Mouse (Mus musculus) kidney, embryonic 14.5 days (tissue): ENCODE measurements around the gene Trmt13. TPM values are rescaled to one million over a fixed set of nuclear protein-coding genes. Genes with fewer than 3 reads are reported as not detected.

ENCODE experiments used
- ATAC-seq: fragments of 200-750 bp; cut with Nextera tagmentation; 2 replicates; pipeline ENCODE4 v1.8.0; 2017; ENCODE audit warnings: moderate number of reproducible peaks, mild to moderate bottlenecking, moderate TSS enrichment, moderate library complexity; ENCODE audit not compliant: low FRiP score, low TSS enrichment
- H3K27ac ChIP-seq: fragments of 300-500 bp; sonication (generic); 2 replicates; pipeline ENCODE4 v1.5.1; 2014; ENCODE audit warnings: low read depth, mild to moderate bottlenecking, low read length, moderate library complexity, mixed read lengths
- H3K27me3 ChIP-seq: fragments of 300-500 bp; sonication (generic); 2 replicates; pipeline ENCODE4 v1.6.1; 2014; ENCODE audit warnings: mild to moderate bottlenecking, low read length; ENCODE audit not compliant: control insufficient read depth, insufficient read depth
- H3K36me3 ChIP-seq: fragments of 300-500 bp; sonication (generic); 2 replicates; pipeline ENCODE4 v1.6.1; 2014; ENCODE audit warnings: low read length, mixed read lengths; ENCODE audit not compliant: control insufficient read depth, insufficient read depth
- H3K4me1 ChIP-seq: fragments of 300-500 bp; sonication (generic); 2 replicates; pipeline ENCODE4 v1.6.1; 2014; ENCODE audit warnings: low read length, mixed read lengths; ENCODE audit not compliant: control insufficient read depth, insufficient read depth
- H3K4me2 ChIP-seq: fragments of 300-500 bp; sonication (generic); replicated peaks from 2 replicates; pipeline ENCODE4 v1.6.1; 2014; ENCODE audit warnings: low read depth, mild to moderate bottlenecking, low read length
- H3K4me3 ChIP-seq: fragments of 300-500 bp; sonication (generic); 2 replicates; pipeline ENCODE4 v1.5.1; 2014; ENCODE audit warnings: mild to moderate bottlenecking, low read length
- H3K9ac ChIP-seq: fragments of 300-500 bp; sonication (generic); 2 replicates; pipeline ENCODE4 v1.6.1; 2014; ENCODE audit warnings: low read depth, mild to moderate bottlenecking, low read length, moderate library complexity
- H3K9me3 ChIP-seq: fragments of 300-500 bp; sonication (generic); 2 replicates; pipeline ENCODE4 v1.6.1; 2016; ENCODE audit warnings: low read length; ENCODE audit not compliant: control insufficient read depth
- WGBS: fragments of 180-500 bp; shearing (Covaris S2); extraction: QIAGEN DNeasy Blood & Tissue Kit; methylation state at CpG from one replicate; pipeline ENCODE4 v1.1.7; 2014; 5-methylcytosine and 5-hydroxymethylcytosine counted together
- polyA plus RNA-seq: library from polyadenylated mRNA; unstranded; fragments of >200 nt; fragmentation: Nextera tagmentation; extraction: Ambion mirVana; gene quantifications from 2 replicates; pipeline ENCODE4 v1.2.1, GENCODE M21; 2014

Gene Trmt13
- polyA plus RNA-seq, 1 experiment from 2014 or later, result 28.7 TPM

GRCm38 (mm10) chr3:116653278-116653945 is 39.0 kb upstream of the Trmt13 start:
- ATAC-seq, result no peak
- Histone ChIP-seq H3K27ac (no peak overlapping the region), H3K4me2 (no peak overlapping the region), H3K4me1 (no peaks in the 10 kb centered on the region; the same call in 1 of the 2 replicates), H3K27me3 (no peaks in the 10 kb centered on the region), H3K36me3 (peaks cover 9% of the 10 kb centered on the region; the same call in 1 of the 2 replicates), H3K4me3 (no peak overlapping the region), H3K9me3 (no peaks in the 10 kb centered on the region), H3K9ac (no peak overlapping the region)
- 83% methylated on average over 5 of the region's 5 CpGs for WGBS

- Histone ChIP-seq H3K4me2 (no peak overlapping the region), H3K27ac (no peak overlapping the region), H3K4me3 (no peak overlapping the region), H3K4me1 (no peaks in the 10 kb centered on the region), H3K27me3 (no peaks in the 10 kb centered on the region), H3K9me3 (no peaks in the 10 kb centered on the region), H3K9ac (no peak overlapping the region), H3K36me3 (peaks cover 17% of the 10 kb centered on the region; the same call in 1 of the 2 replicates)
- ATAC-seq, result no peak
- WGBS, result 79% methylated on average over 3 of the region's 3 CpGs
These were observed 37.7 kb upstream of the Trmt13 start for GRCm38 (mm10) chr3:116652033-116652446.

GRCm38 (mm10) chr3:116650698-116651097 is 36.3 kb upstream of the Trmt13 start:
- H3K4me3 ChIP-seq, result no peak overlapping the region
- no peak overlapping the region for H3K27ac ChIP-seq
- peaks cover 30% of the 10 kb centered on the region; the same call in 1 of the 2 replicates for H3K36me3 ChIP-seq
- no peaks in the 10 kb centered on the region for H3K27me3 ChIP-seq
- no peak overlapping the region for H3K4me2 ChIP-seq
- no peaks in the 10 kb centered on the region for H3K9me3 ChIP-seq
- H3K4me1 ChIP-seq, result no peaks in the 10 kb centered on the region
- 94% methylated on average over 9 of the region's 9 CpGs for WGBS
- H3K9ac ChIP-seq, result no peak overlapping the region
- no peak for ATAC-seq

DNA sequence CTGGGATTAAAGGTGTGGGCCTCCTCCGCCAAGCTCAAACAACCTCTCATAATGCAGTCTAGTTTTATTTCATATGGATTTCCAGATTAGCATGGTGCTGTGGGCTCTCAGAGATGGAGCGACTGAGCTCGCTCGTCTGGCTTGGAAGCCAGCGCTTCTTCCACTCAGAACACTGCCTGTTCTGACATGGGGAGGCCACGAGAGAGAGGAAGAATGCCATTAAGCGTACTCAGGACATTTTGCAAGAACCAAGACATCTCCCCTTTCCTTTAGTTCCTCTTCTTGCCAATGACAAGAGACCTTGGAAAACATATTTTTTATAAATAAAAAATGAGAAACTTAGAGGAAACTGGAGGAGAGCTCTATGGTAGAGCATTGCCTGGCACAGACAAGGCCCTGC is 34.4 kb upstream of the Trmt13 start:
- Histone ChIP-seq H3K36me3 (peaks cover 48% of the 10 kb centered on the region), H3K4me3 (no peak overlapping the region), H3K9ac (no peak overlapping the region), H3K27me3 (no peaks in the 10 kb centered on the region), H3K4me2 (no peak overlapping the region), H3K4me1 (no peaks in the 10 kb centered on the region), H3K9me3 (no peaks in the 10 kb centered on the region), H3K27ac (no peak overlapping the region)
- WGBS, result 92% methylated on average over 7 of the region's 7 CpGs
- ATAC-seq, result no peak

DNA sequence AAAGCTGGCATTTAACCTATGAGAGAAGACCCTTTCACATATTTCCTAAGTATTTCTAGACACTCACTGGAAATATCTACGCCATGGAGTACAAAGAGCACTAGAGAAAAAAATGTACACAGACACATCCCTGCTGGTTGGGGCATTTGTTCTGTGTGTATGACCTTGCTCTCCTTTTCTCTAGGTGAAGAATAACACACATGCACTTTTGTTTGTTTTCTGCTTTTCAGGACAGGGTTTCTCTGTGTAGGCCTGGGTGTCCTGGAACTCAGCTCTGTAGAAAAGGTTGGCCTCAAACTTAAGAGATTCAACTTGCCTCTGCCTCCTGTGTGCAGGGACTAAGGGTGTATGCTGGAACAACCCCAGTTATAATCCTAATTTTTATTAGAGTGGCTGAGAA is 32.0 kb upstream of the Trmt13 start:
- H3K9ac ChIP-seq, result no peak overlapping the region
- peaks cover 67% of the 10 kb centered on the region for H3K36me3 ChIP-seq
- ATAC-seq, result no peak
- no peaks in the 10 kb centered on the region for H3K4me1 ChIP-seq
- no peak overlapping the region for H3K4me3 ChIP-seq
- H3K27ac ChIP-seq, result no peak overlapping the region
- WGBS, result 97% methylated on average over 1 of the region's 1 CpGs
- no peaks in the 10 kb centered on the region for H3K9me3 ChIP-seq
- H3K27me3 ChIP-seq, result no peaks in the 10 kb centered on the region
- H3K4me2 ChIP-seq, result no peak overlapping the region

DNA sequence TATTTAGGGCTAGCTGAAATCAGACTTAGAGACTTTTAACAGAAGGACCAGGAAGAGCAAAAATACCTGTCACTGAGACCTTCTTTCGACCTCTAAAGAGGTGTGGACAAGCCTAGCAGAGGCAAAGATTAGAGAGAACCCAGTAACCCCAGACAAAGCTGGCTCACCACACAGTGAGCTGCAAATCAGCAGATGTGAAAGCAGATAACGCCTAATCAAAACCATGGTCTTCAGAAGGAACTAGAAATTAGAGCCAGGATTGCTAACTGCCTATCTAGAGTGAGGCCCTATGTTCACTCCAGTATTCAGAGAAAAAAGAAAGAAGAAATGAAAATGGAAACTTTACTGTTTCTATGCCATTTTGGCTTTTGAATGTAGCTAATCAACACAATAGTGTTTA is 28.0 kb upstream of the Trmt13 start:
- Histone ChIP-seq H3K4me1 (no peaks in the 10 kb centered on the region), H3K36me3 (peaks cover 88% of the 10 kb centered on the region), H3K9ac (no peak overlapping the region), H3K27ac (no peak overlapping the region), H3K4me2 (no peak overlapping the region), H3K9me3 (no peaks in the 10 kb centered on the region), H3K27me3 (no peaks in the 10 kb centered on the region), H3K4me3 (no peak overlapping the region)
- 92% methylated on average over 2 of the region's 2 CpGs for WGBS
- no peak for ATAC-seq

DNA sequence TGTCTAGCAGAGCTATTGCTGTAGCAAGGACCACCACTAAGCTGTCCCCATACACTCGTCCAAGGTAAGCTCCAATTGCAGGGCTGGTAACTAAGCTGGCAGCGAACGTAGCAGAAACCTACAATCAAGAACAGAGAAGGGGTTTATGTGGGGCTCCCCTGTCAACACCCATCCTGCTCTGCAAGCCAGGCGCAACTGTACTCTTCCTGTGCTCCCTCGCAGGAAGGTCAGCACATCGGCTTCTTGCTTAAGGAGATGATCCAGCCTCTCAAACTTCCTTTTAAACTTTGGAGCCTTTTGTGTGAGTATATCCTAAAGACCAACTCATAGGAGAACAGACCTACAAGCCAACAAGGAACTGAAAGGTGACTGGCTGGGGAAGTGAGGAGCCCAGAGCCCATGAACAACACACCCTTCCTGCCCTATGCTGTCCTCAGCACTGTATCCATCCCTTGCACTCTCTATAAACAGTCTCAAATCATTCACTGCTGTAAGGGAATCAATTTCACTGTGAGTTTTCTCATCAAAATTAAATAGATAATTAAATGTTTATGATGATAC is 27.5 kb upstream of the Trmt13 start:
- ATAC-seq, result no peak
- H3K4me3 ChIP-seq, result no peak overlapping the region
- H3K4me2 ChIP-seq, result no peak overlapping the region
- no peaks in the 10 kb centered on the region for H3K27me3 ChIP-seq
- no peak overlapping the region for H3K9ac ChIP-seq
- peaks cover 90% of the 10 kb centered on the region for H3K36me3 ChIP-seq
- H3K27ac ChIP-seq, result no peak overlapping the region
- WGBS, result 94% methylated on average over 6 of the region's 6 CpGs
- H3K9me3 ChIP-seq, result no peaks in the 10 kb centered on the region
- no peaks in the 10 kb centered on the region for H3K4me1 ChIP-seq

GRCm38 (mm10) chr3:116640024-116640423 is 25.6 kb upstream of the Trmt13 start:
- H3K27me3 ChIP-seq, result no peaks in the 10 kb centered on the region
- peaks cover 87% of the 10 kb centered on the region for H3K36me3 ChIP-seq
- no peak overlapping the region for H3K4me3 ChIP-seq
- no peaks in the 10 kb centered on the region for H3K4me1 ChIP-seq
- H3K9me3 ChIP-seq, result no peaks in the 10 kb centered on the region
- WGBS, result 96% methylated on average over 1 of the region's 1 CpGs
- no peak for ATAC-seq
- no peak overlapping the region for H3K9ac ChIP-seq
- H3K4me2 ChIP-seq, result no peak overlapping the region
- H3K27ac ChIP-seq, result no peak overlapping the region

DNA sequence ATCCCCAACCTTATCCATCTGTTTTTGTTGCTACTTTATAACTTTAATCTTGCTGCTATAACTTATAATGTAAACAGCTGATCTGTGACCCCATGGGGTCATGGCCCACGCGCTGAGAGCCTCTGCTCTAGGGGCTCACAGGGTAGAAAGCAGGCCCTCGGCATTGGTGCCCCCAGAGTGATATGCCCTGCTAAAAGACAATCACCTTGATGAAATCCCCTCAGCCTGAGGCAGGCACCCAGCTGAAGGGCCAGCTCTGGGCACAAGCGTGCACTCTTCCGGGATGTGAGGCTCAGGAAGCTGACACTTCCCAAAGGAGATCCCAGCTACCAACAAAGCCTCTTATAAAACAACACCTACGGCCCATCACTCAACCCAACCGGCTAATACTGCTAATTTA is 24.2 kb upstream of the Trmt13 start:
- Histone ChIP-seq H3K9ac (no peak overlapping the region), H3K9me3 (no peaks in the 10 kb centered on the region), H3K4me1 (no peaks in the 10 kb centered on the region), H3K27ac (no peak overlapping the region), H3K36me3 (peaks cover 88% of the 10 kb centered on the region), H3K4me3 (no peak overlapping the region), H3K27me3 (no peaks in the 10 kb centered on the region), H3K4me2 (no peak overlapping the region)
- 84% methylated on average over 7 of the region's 7 CpGs for WGBS
- no peak for ATAC-seq
